Mouse (Mus musculus): Measurements from ENCODE around the gene Cecr2.
"Not testable (repeated sequence)": the region's sequence is repeated elsewhere in the genome, so short reads cannot be mapped to it uniquely, and the experiment has no call there.

Cecr2 gene

GRCm38 (mm10) chr6:120776286-120776685 is 110.1 kb downstream of the Cecr2 start:
- DNase-seq: no peak

- DNase-seq: no peak
These were observed 111.4 kb downstream of the Cecr2 start for GRCm38 (mm10) chr6:120777533-120777932.

- no peak for DNase-seq
These were observed 112.1 kb downstream of the Cecr2 start for GRCm38 (mm10) chr6:120778226-120778625.

GRCm38 (mm10) chr6:120782948-120783347 is 116.8 kb downstream of the Cecr2 start:
- no peak for DNase-seq

GRCm38 (mm10) chr6:120784351-120784750 is 118.2 kb downstream of the Cecr2 start:
- no peak for DNase-seq

GRCm38 (mm10) chr6:120788068-120788607 is 122.0 kb downstream of the Cecr2 start:
- no peak for DNase-seq

- DNase-seq: no peak
These were observed 122.7 kb downstream of the Cecr2 start for GRCm38 (mm10) chr6:120788904-120789303.

GRCm38 (mm10) chr6:120790153-120790552 is 124.0 kb downstream of the Cecr2 start:
- no peak for DNase-seq

- no peak for DNase-seq
These were observed 124.5 kb downstream of the Cecr2 start for GRCm38 (mm10) chr6:120790717-120791116.

GRCm38 (mm10) chr6:120792947-120793346 is 126.8 kb downstream of the Cecr2 start:
- DNase-seq: no peak

GRCm38 (mm10) chr6:120795422-120796086 is 129.4 kb downstream of the Cecr2 start:
- no peak for DNase-seq

- DNase-seq: peak; percentile 39
These were observed 129.9 kb downstream of the Cecr2 start for GRCm38 (mm10) chr6:120796111-120796510.

GRCm38 (mm10) chr6:120798019-120798418 is 131.8 kb downstream of the Cecr2 start:
- peak; percentile 31 for DNase-seq

GRCm38 (mm10) chr6:120798905-120799304 is 132.7 kb downstream of the Cecr2 start:
- DNase-seq: no peak

- DNase-seq: no peak
These were observed 133.4 kb downstream of the Cecr2 start for GRCm38 (mm10) chr6:120799581-120800041.

- DNase-seq: no peak
These were observed 141.0 kb downstream of the Cecr2 start for GRCm38 (mm10) chr6:120806999-120807737.

- no peak for DNase-seq
These were observed 141.5 kb downstream of the Cecr2 start for GRCm38 (mm10) chr6:120807738-120808081.

GRCm38 (mm10) chr6:120811999-120812398 is 145.8 kb downstream of the Cecr2 start:
- DNase-seq: not testable (repeated sequence)

GRCm38 (mm10) chr6:120819294-120819693 is 153.1 kb downstream of the Cecr2 start:
- no peak for DNase-seq

GRCm38 (mm10) chr6:120820144-120820543 is 154.0 kb downstream of the Cecr2 start:
- DNase-seq: no peak
